Mouse (Mus musculus) lung, postnatal 0 days (tissue): ENCODE measurements around the gene Pbld2. TPM values are rescaled to one million over a fixed set of nuclear protein-coding genes. Genes with fewer than 3 reads are reported as not detected.

Experiments
- ATAC-seq: fragments of 200-750 bp; cut with Nextera tagmentation; 2 replicates; pipeline ENCODE4 v1.8.0; 2017; ENCODE audit warnings: moderate library complexity
- DNase-seq: peaks from one replicate; pipeline ENCODE4 v3.0.0-alpha.2; 2016; ENCODE audit warnings: low spot score
- H3K27ac ChIP-seq: fragments of 300-500 bp; sonication (generic); 2 replicates; pipeline ENCODE4 v1.5.1; 2014; ENCODE audit warnings: antibody characterized with exemption, mild to moderate bottlenecking, low read length, mixed read lengths
- H3K27me3 ChIP-seq: fragments of 300-500 bp; sonication (generic); replicated peaks from 2 replicates; pipeline ENCODE4 v1.6.1; 2014; ENCODE audit warnings: low read length, mixed read lengths; ENCODE audit not compliant: insufficient read depth
- H3K36me3 ChIP-seq: fragments of 300-500 bp; sonication (generic); 2 replicates; pipeline ENCODE4 v1.6.1; 2014; ENCODE audit warnings: low read length, mixed read lengths; ENCODE audit not compliant: insufficient read depth
- H3K4me1 ChIP-seq: fragments of 300-500 bp; sonication (generic); 2 replicates; pipeline ENCODE4 v1.6.1; 2014; ENCODE audit warnings: antibody characterized with exemption, low read depth, low read length, mixed read lengths; ENCODE audit not compliant: insufficient read depth
- H3K4me2 ChIP-seq: fragments of 300-500 bp; sonication (generic); replicated peaks from 2 replicates; pipeline ENCODE4 v1.6.1; 2014; ENCODE audit warnings: low read depth, mild to moderate bottlenecking, low read length, moderate library complexity, mixed read lengths
- H3K4me3 ChIP-seq: fragments of 300-500 bp; sonication (generic); 2 replicates; pipeline ENCODE4 v1.5.1; 2014; ENCODE audit warnings: low read depth, low read length
- H3K9ac ChIP-seq: fragments of 300-500 bp; sonication (generic); replicated peaks from 2 replicates; pipeline ENCODE4 v1.6.1; 2014; ENCODE audit warnings: low read depth, mild to moderate bottlenecking
- H3K9me3 ChIP-seq: fragments of 300-500 bp; sonication (generic); 2 replicates; pipeline ENCODE4 v1.6.1; 2016; ENCODE audit warnings: low read length, mixed read lengths
- CTCF ChIP-seq: IDR thresholded peaks from 2 replicates; pipeline ENCODE4 v1.5.1; 2016; ENCODE audit warnings: antibody characterized with exemption, mild to moderate bottlenecking
- EP300 ChIP-seq: IDR thresholded peaks from 2 replicates; pipeline ENCODE4 v1.6.1; 2016; ENCODE audit warnings: antibody characterized with exemption, mild to moderate bottlenecking, control low read depth
- WGBS: fragments of 180-500 bp; shearing (Covaris S2); extraction: QIAGEN DNeasy Blood & Tissue Kit; methylation state at CpG from one replicate; pipeline ENCODE4 v1.1.7; 2014; 5-methylcytosine and 5-hydroxymethylcytosine counted together
- polyA plus RNA-seq: library from polyadenylated mRNA; unstranded; fragments of >200 nt; fragmentation: Nextera tagmentation; extraction: Ambion mirVana; gene quantifications from 2 replicates; pipeline ENCODE4 v1.2.1, GENCODE M21; 2015

The Pbld2 gene
- polyA plus RNA-seq, 1 experiment from 2014 or later = 18.4 TPM

- H3K4me2 ChIP-seq = no peak overlapping the region
- H3K9me3 ChIP-seq = no peaks in the 10 kb centered on the region
- whole genome bisulfite sequencing = 71% methylated on average over 2 of the region's 2 CpGs
- no peaks in the 10 kb centered on the region for H3K27me3 ChIP-seq
- H3K36me3 ChIP-seq = no peaks in the 10 kb centered on the region
- no peak overlapping the region for H3K4me3 ChIP-seq
- ATAC-seq (no peak), DNase-seq (no peak)
- no peaks in the 10 kb centered on the region for H3K4me1 ChIP-seq
- H3K27ac ChIP-seq = no peak overlapping the region
- TF ChIP-seq CTCF (peak; percentile 30), EP300 (no peak)
- H3K9ac ChIP-seq = no peak overlapping the region
Observed at GRCm38 (mm10) chr10:63054586-63054985, 30.5 kb downstream of the Pbld2 start.

DNA sequence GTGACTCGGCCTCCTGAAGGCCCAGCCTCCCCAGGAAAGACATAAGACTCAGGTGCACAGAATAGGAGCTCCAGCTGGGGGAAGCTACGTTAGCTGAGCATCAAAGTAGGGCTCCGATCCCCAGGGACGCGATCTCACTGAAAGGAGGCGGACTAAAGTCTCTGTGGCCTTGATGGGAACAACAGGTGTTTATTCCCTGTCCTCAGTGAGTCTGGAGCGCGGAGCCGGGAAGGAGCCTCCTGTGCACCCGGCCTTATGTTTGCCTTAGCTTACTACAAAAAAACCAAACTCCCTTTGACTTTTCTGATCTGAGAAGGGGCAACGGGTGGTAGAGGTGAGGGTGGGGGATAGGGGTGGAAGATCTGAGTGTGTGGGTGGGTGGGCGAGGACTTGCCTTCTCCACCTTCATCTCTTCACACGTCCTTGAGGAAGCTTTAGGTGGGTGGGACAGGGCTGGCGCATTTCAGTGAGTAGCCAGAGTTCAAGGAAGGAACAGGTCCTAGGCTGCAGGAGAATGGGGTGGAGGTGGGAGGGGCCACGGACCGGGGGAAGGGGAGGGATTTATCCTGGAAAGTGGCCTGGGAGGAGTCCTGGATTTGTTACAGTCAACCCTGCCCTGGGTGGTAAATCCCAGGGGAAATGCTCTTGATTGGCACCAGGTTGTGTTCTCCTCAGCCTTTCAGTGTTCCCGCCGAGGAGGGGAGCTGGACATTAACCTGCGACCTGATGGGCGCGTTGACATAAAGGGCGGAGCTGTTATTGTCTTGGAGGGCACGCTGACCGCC lies 33.0 kb downstream of the Pbld2 start:
- no peaks in the 10 kb centered on the region for H3K36me3 ChIP-seq
- no peaks in the 10 kb centered on the region for H3K9me3 ChIP-seq
- H3K27me3 ChIP-seq = no peaks in the 10 kb centered on the region
- H3K9ac ChIP-seq = no peak overlapping the region
- no peaks in the 10 kb centered on the region for H3K4me1 ChIP-seq
- DNase-seq (peak; percentile 36), ATAC-seq (peak; percentile 56)
- TF ChIP-seq CTCF (no peak), EP300 (no peak)
- H3K4me3 ChIP-seq = no peak overlapping the region
- 38% methylated on average over 24 of the region's 24 CpGs for WGBS
- H3K4me2 ChIP-seq = no peak overlapping the region
- no peak overlapping the region for H3K27ac ChIP-seq

DNA sequence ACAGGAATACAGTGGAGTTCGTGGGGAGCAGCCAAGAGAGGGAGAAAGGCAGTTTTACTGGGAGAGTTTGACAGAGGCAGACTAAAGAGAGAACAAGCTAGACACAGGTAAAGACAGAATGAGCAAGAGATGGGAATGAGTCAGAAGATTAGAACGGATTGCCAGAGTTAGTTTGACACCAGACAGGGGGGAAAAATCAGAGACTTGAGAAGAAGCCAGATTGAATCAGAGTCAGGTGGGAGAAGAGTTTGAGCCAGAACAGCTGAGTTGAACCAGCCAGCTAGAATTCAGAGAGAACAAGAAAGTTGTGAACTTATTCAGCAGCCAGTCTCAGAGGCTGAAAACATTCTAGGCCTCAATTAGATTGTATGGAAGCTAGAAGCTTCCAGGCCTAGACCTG lies 35.7 kb downstream of the Pbld2 start, which contains the start of gene Pbld1:
Pbld1 (plus strand) TSS at position 301 of the 400 bp plus-strand sequence.
- Histone ChIP-seq H3K4me2 (no peak within 1 kb of the TSS), H3K9me3 (no peaks in the 10 kb centered on the region), H3K27ac (no peak within 1 kb of the TSS), H3K4me1 (no peaks in the 10 kb centered on the region), H3K9ac (no peak within 1 kb of the TSS), H3K4me3 (no peak within 1 kb of the TSS), H3K36me3 (no peaks in the 10 kb centered on the region), H3K27me3 (no peaks in the 10 kb centered on the region)
- TF ChIP-seq EP300 = no peak
- no peak for TF ChIP-seq CTCF
- no peak for DNase-seq
- 80% methylated on average over 2 of the region's 2 CpGs for WGBS
- no peak for ATAC-seq

- Histone ChIP-seq H3K9me3 (no peaks in the 10 kb centered on the region), H3K36me3 (no peaks in the 10 kb centered on the region), H3K4me2 (no peak overlapping the region), H3K27ac (no peak overlapping the region), H3K9ac (no peak overlapping the region), H3K4me3 (no peak overlapping the region), H3K27me3 (no peaks in the 10 kb centered on the region), H3K4me1 (no peaks in the 10 kb centered on the region)
- WGBS = 28% methylated on average over 11 of the region's 11 CpGs
- peak; percentile 56 for DNase-seq
- TF ChIP-seq EP300 (0 out of 2 replicates have a peak, but pooled peaks have one; percentile 24), CTCF (no peak)
- ATAC-seq = peak; percentile 61
Observed at GRCm38 (mm10) chr10:63060406-63060805, 36.3 kb downstream of the Pbld2 start.

GRCm38 (mm10) chr10:63061266-63061665 lies 37.2 kb downstream of the Pbld2 start:
- H3K4me1 ChIP-seq = no peaks in the 10 kb centered on the region
- TF ChIP-seq CTCF (no peak), EP300 (no peak)
- H3K27ac ChIP-seq = no peak overlapping the region
- WGBS = 67% methylated on average over 12 of the region's 12 CpGs
- H3K4me3 ChIP-seq = no peak overlapping the region
- ATAC-seq = no peak
- no peaks in the 10 kb centered on the region for H3K27me3 ChIP-seq
- no peaks in the 10 kb centered on the region for H3K36me3 ChIP-seq
- H3K9me3 ChIP-seq = no peaks in the 10 kb centered on the region
- no peak overlapping the region for H3K4me2 ChIP-seq
- no peak overlapping the region for H3K9ac ChIP-seq
- no peak for DNase-seq

GRCm38 (mm10) chr10:63062696-63063095 lies 38.6 kb downstream of the Pbld2 start:
- no peak overlapping the region for H3K9ac ChIP-seq
- H3K4me3 ChIP-seq = no peak overlapping the region
- WGBS = 91% methylated on average over 5 of the region's 5 CpGs
- no peaks in the 10 kb centered on the region for H3K36me3 ChIP-seq
- H3K27ac ChIP-seq = no peak overlapping the region
- H3K4me1 ChIP-seq = no peaks in the 10 kb centered on the region
- TF ChIP-seq CTCF (no peak), EP300 (no peak)
- no peaks in the 10 kb centered on the region for H3K27me3 ChIP-seq
- no peak for ATAC-seq
- no peak for DNase-seq
- no peak overlapping the region for H3K4me2 ChIP-seq
- no peaks in the 10 kb centered on the region for H3K9me3 ChIP-seq

- Histone ChIP-seq H3K9me3 (no peaks in the 10 kb centered on the region), H3K9ac (no peak overlapping the region), H3K4me2 (no peak overlapping the region), H3K4me1 (no peaks in the 10 kb centered on the region), H3K27ac (no peak overlapping the region), H3K36me3 (no peaks in the 10 kb centered on the region), H3K27me3 (no peaks in the 10 kb centered on the region), H3K4me3 (no peak overlapping the region)
- ATAC-seq = no peak
- no peak for DNase-seq
- TF ChIP-seq CTCF (no peak), EP300 (no peak)
- WGBS = 75% methylated on average over 7 of the region's 7 CpGs
Observed at GRCm38 (mm10) chr10:63063365-63063764, 39.2 kb downstream of the Pbld2 start.
